Mouse (Mus musculus): Measurements from ENCODE around the gene Slc38a4. TPM values are rescaled to one million over a fixed set of nuclear protein-coding genes. Genes with fewer than 3 reads are reported as not detected.
A peak's percentile ranks its signal among the peaks of the same experiment; 100 is the strongest.

The Slc38a4 gene
- polyA plus RNA-seq, 1 experiment from 2014 or later = 23.9 TPM

- Histone ChIP-seq H3K9me3 (ENCODE audit: low read length) (no peaks in the 10 kb centered on the region), H3K27ac (ENCODE audit: low read length) (no peak overlapping the region), H3K4me3 (ENCODE audit: low read depth, low read length) (no peak overlapping the region), H3K9ac (replicated peaks; ENCODE audit: low read depth) (no peak overlapping the region), H3K27me3 (replicated peaks; ENCODE audit: insufficient read depth, low read length) (no peaks in the 10 kb centered on the region), H3K4me1 (ENCODE audit: insufficient read depth, low read depth, low read length) (no peaks in the 10 kb centered on the region), H3K4me2 (replicated peaks; ENCODE audit: low read depth, low read length) (no peak overlapping the region), H3K36me3 (ENCODE audit: insufficient read depth, low read length) (no peaks in the 10 kb centered on the region)
- ATAC-seq (no peak), DNase-seq (ENCODE audit: low spot score) (no peak)
- no peak for TF ChIP-seq EP300 (IDR thresholded peaks at IDR 0.05)
- TF ChIP-seq CTCF (IDR thresholded peaks at IDR 0.05) = no peak
- WGBS = 77% methylated on average over 4 of the region's 4 CpGs
Measured at GRCm38 (mm10) chr15:97097548-97097947, 41.8 kb upstream of the Slc38a4 start.

DNA sequence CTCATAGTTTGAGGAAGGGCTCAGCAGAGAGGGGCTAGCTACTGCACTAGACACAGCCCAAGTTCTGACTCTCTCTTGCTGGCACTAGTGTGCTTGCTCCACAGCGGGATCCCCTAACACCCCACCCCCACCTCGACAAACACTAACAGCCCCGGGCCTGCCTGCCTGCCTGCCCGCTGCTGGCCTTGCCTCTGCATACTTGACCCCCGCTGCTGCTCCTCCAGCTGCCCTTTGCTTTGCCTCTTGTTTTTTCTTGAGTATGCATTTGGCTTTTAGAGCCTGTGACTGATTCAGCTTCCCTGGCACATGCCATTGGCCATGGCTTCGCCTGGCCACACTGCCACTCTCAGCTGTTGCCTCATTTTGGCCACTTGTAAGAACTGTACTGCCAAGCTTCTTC is 33.8 kb upstream of the Slc38a4 start:
- Histone ChIP-seq H3K4me2 (replicated peaks; ENCODE audit: low read depth, low read length) (0 out of 2 replicates have a peak overlapping the region, but pooled peaks have one; percentile 22), H3K27me3 (replicated peaks; ENCODE audit: insufficient read depth, low read length) (no peaks in the 10 kb centered on the region), H3K36me3 (ENCODE audit: insufficient read depth, low read length) (no peaks in the 10 kb centered on the region), H3K27ac (ENCODE audit: low read length) (no peak overlapping the region), H3K4me1 (ENCODE audit: insufficient read depth, low read depth, low read length) (no peaks in the 10 kb centered on the region), H3K9ac (replicated peaks; ENCODE audit: low read depth) (no peak overlapping the region), H3K9me3 (ENCODE audit: low read length) (no peaks in the 10 kb centered on the region), H3K4me3 (ENCODE audit: low read depth, low read length) (no peak overlapping the region)
- peak; percentile 81 for ATAC-seq
- TF ChIP-seq CTCF (IDR thresholded peaks at IDR 0.05) = no peak
- no peak for TF ChIP-seq EP300 (IDR thresholded peaks at IDR 0.05)
- 19% methylated on average over 6 of the region's 6 CpGs for WGBS
- peak; percentile 52 for DNase-seq (ENCODE audit: low spot score)

DNA sequence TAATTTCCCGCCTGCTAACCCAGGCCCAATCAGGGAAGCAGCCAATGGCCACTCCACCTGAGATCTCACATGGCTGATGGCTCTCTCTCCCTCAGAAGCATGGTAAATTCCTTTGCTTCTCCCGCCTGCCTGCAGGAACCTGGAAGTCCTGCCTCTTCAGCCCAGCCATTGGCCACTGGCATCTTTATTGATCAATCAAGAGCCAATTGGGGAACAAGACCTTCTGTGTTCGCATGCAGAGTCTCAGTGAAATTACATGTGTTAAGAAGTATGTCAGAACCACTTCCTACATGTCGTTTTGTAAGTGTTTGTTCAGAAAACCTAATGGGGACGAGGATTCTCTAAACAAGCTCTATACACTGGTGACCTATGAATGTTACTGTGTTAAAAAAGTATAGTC is 30.1 kb upstream of the Slc38a4 start:
- Histone ChIP-seq H3K4me2 (replicated peaks; ENCODE audit: low read depth, low read length) (no peak overlapping the region), H3K9ac (replicated peaks; ENCODE audit: low read depth) (no peak overlapping the region), H3K27me3 (replicated peaks; ENCODE audit: insufficient read depth, low read length) (no peaks in the 10 kb centered on the region), H3K36me3 (ENCODE audit: insufficient read depth, low read length) (no peaks in the 10 kb centered on the region), H3K4me1 (ENCODE audit: insufficient read depth, low read depth, low read length) (no peaks in the 10 kb centered on the region), H3K4me3 (ENCODE audit: low read depth, low read length) (no peak overlapping the region), H3K9me3 (ENCODE audit: low read length) (no peaks in the 10 kb centered on the region), H3K27ac (ENCODE audit: low read length) (no peak overlapping the region)
- ATAC-seq (peak; percentile 79), DNase-seq (ENCODE audit: low spot score) (peak; percentile 65)
- TF ChIP-seq EP300 (IDR thresholded peaks at IDR 0.05) (no peak), CTCF (IDR thresholded peaks at IDR 0.05) (no peak)
- 23% methylated on average over 5 of the region's 5 CpGs for WGBS

DNA sequence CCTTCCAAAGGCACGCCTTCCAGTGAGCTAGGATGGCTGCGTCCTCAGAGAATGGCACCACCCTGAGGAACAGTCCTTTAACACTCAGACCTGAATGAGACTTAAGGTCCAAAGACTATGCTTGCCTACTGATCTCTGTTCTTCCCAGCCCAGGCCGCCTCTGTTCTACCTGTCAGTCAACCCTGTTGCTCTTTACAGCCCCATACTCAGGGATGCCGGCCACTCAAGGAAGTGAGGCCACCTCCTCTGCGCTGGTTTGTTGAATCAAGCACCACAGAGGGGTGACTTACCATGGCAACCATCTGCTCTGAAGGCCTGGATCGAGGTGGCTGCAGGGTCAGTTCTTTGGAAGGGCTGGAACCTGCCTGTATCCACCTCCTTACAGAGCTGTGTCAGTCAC is 21.9 kb upstream of the Slc38a4 start:
- Histone ChIP-seq H3K27ac (ENCODE audit: low read length) (no peak overlapping the region), H3K4me1 (ENCODE audit: insufficient read depth, low read depth, low read length) (no peaks in the 10 kb centered on the region), H3K9ac (replicated peaks; ENCODE audit: low read depth) (no peak overlapping the region), H3K4me3 (ENCODE audit: low read depth, low read length) (no peak overlapping the region), H3K36me3 (ENCODE audit: insufficient read depth, low read length) (no peaks in the 10 kb centered on the region), H3K9me3 (ENCODE audit: low read length) (no peaks in the 10 kb centered on the region), H3K27me3 (replicated peaks; ENCODE audit: insufficient read depth, low read length) (no peaks in the 10 kb centered on the region), H3K4me2 (replicated peaks; ENCODE audit: low read depth, low read length) (no peak overlapping the region)
- no peak for DNase-seq (ENCODE audit: low spot score)
- 73% methylated on average over 6 of the region's 6 CpGs for WGBS
- no peak for ATAC-seq
- no peak for TF ChIP-seq EP300 (IDR thresholded peaks at IDR 0.05)

GRCm38 (mm10) chr15:97076092-97076491 is 20.3 kb upstream of the Slc38a4 start:
- WGBS = 54% methylated on average over 3 of the region's 3 CpGs
- no peak overlapping the region for H3K4me2 ChIP-seq (replicated peaks; ENCODE audit: low read depth, low read length)
- H3K4me3 ChIP-seq (ENCODE audit: low read depth, low read length) = no peak overlapping the region
- H3K36me3 ChIP-seq (ENCODE audit: insufficient read depth, low read length) = no peaks in the 10 kb centered on the region
- H3K27me3 ChIP-seq (replicated peaks; ENCODE audit: insufficient read depth, low read length) = no peaks in the 10 kb centered on the region
- no peaks in the 10 kb centered on the region for H3K4me1 ChIP-seq (ENCODE audit: insufficient read depth, low read depth, low read length)
- no peak overlapping the region for H3K27ac ChIP-seq (ENCODE audit: low read length)
- no peaks in the 10 kb centered on the region for H3K9me3 ChIP-seq (ENCODE audit: low read length)
- DNase-seq (ENCODE audit: low spot score) (no peak), ATAC-seq (no peak; the same call in 1 of the 2 replicates)
- H3K9ac ChIP-seq (replicated peaks; ENCODE audit: low read depth) = no peak overlapping the region
- no peak for TF ChIP-seq CTCF (IDR thresholded peaks at IDR 0.05)

DNA sequence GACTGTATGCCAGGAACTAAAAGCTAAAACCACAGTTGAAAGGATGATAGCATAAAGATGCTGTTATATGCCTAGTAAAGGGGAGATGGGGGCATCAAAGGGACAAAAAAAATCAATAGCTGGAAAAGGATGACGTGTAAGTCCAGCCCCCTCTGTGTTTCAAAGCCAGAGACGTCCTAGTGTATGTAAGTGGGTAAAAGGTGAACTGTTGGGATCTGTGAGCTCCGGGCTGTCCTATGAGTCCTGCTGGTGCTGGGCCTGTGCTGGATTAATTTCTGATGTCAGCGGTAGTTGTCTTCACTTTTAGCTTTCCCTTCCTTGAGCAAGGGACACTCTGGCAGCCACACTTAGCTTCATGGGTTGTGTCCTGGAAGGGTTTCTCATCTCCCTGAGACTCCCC is 19.5 kb upstream of the Slc38a4 start:
- WGBS = 59% methylated on average over 4 of the region's 4 CpGs
- H3K9me3 ChIP-seq (ENCODE audit: low read length) = no peaks in the 10 kb centered on the region
- no peak overlapping the region for H3K4me3 ChIP-seq (ENCODE audit: low read depth, low read length)
- TF ChIP-seq EP300 (IDR thresholded peaks at IDR 0.05) (no peak), CTCF (IDR thresholded peaks at IDR 0.05) (no peak)
- DNase-seq (ENCODE audit: low spot score) (no peak), ATAC-seq (no peak)
- H3K9ac ChIP-seq (replicated peaks; ENCODE audit: low read depth) = no peak overlapping the region
- H3K4me2 ChIP-seq (replicated peaks; ENCODE audit: low read depth, low read length) = no peak overlapping the region
- no peaks in the 10 kb centered on the region for H3K4me1 ChIP-seq (ENCODE audit: insufficient read depth, low read depth, low read length)
- H3K36me3 ChIP-seq (ENCODE audit: insufficient read depth, low read length) = no peaks in the 10 kb centered on the region
- H3K27ac ChIP-seq (ENCODE audit: low read length) = no peak overlapping the region
- H3K27me3 ChIP-seq (replicated peaks; ENCODE audit: insufficient read depth, low read length) = no peaks in the 10 kb centered on the region
